Mouse (Mus musculus) inflammation-experienced regulatory T-cells, adult 16 weeks (primary cell): ENCODE measurements around the gene Prex1. TPM values are rescaled to one million over a fixed set of nuclear protein-coding genes. Genes with fewer than 3 reads are reported as not detected.

ENCODE experiments used
- polyA plus RNA-seq: library from polyadenylated mRNA; unstranded; fragments of 100-300 nt; shearing (Covaris generic); gene quantifications from one replicate; pipeline ENCODE4 v1.2.1, GENCODE M21; 2017

Gene Prex1
- polyA plus RNA-seq = 26.7 TPM

GRCm38 (mm10) chr2:166713690-166714426 is at the start of gene Prex1:
Prex1 (minus strand) TSS chr2:166713832.

Other genes with a start within 250 kb of the Prex1 start
- 1.1 TPM for gene Trp53rkb, start 78.7 kb upstream of the Prex1 start, polyA plus RNA-seq
- 5.4 TPM for gene Arfgef2, start 91.8 kb upstream of the Prex1 start, polyA plus RNA-seq
- 89.4 TPM for gene Cse1l, start 192.2 kb upstream of the Prex1 start, polyA plus RNA-seq